Mouse (Mus musculus) brain, adult 10 weeks (tissue): ENCODE results near the gene Pan3. TPM values are rescaled to one million over a fixed set of nuclear protein-coding genes. Genes with fewer than 3 reads are reported as not detected.

Experiments
- polyA plus RNA-seq: library from polyadenylated mRNA; stranded (reverse); fragments of 350-450 nt; fragmentation: Illumina TruSeq; extraction: RNeasy Lipid Tissue Mini Kit (QIAGEN cat#74804); gene quantifications from one replicate; pipeline ENCODE4 v1.2.3, GENCODE M21; 2015; ENCODE audit warnings: low read depth, low replicate concordance

Gene Pan3
- polyA plus RNA-seq: 18.7 TPM

DNA sequence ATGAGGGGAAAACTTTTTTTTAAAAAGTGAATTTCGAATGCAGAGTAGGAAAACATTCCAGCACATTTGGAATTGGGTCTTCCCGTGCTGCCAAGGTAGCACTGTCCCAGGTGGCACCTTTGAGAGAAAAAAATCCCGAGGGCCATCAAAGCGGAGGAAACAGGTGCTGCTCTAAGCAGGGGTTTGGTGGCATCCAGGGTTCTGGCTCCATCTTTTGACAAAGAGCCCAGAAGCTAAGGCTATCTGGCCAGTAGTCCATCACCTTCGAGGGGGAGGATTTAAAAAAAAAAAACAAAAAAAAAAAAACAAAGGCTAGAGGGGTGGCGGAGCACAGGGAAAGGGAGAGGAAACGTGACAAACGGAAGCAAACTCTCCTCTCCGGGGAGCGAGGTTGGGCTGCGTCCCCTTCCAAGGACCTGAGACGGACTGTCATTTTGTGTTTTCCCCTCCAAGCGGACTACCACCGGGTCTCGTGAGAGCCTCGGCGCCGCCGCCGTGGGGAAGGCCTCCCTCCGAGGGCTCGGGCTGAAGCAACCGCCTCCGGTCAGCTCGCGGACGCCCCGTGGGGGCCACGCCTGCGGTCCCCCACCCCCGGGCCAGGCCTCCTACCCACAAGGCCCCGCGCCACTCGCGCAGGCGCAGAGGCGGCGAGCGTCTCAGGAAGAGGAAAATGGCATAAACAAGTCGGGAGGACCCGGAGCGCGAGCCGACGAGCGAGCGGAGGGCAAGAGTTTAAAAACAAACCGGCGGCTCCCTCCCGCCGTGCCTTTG lies at the start of gene Pan3:
Gene Pan3, plus strand, starts transcription at position 627 of the 771 bp plus-strand sequence.

DNA sequence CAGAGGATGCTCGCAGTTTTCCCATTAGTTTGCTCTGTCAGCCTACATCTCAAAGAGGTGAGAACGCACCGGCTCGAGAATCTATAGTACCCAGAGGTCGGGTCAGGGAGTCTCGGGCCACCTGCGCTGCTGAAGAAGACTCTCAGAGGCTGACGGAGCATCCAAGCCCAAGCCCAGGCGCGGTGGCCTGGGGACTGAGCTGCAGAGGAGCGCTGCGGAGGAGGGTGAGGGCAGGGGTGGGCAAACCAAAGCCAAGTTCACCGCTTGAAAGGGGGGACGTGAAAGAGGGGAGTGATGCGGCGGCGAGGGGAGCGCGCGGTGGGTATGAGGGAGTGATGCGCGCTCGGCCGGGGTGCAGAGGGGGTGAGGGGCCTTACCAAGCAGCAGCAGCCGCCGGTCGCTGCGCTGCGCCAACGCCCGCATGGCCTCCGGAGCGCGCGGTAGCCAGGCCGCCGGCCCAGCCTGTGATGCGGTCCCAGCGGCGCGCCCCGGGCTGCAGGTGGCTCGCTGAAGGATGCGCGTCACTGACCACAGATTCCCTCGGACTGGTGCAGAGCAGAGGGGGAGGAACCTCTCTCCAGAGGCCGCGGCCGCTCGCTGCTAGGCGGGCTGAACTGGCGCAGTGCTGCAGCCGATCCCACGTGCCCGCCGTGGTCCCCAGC lies 30.0 kb upstream of the Pan3 start, which contains the start of gene Flt3:
Gene Flt3, minus strand, starts transcription at position 647 of the 662 bp plus-strand sequence.

Other genes starting within 250 kb of the Pan3 start
- 0.42 TPM for gene Gsx1, start 241.5 kb upstream of the Pan3 start, polyA plus RNA-seq
- gene Pdx1, start 160.2 kb upstream of the Pan3 start, polyA plus RNA-seq: not detected
- gene Cdx2, start 122.9 kb upstream of the Pan3 start, polyA plus RNA-seq: not detected
- gene Urad, start 107.7 kb upstream of the Pan3 start, polyA plus RNA-seq: not detected
- 6.1 TPM for gene Flt3, start 29.7 kb upstream of the Pan3 start, polyA plus RNA-seq